Mouse (Mus musculus): ENCODE measurements at regions not wholly inside any gene's neighbourhood (a gene's known extent, or its start where the extent isn't known, plus 50 kb on each side); places are given as distances from the start of the nearest gene placed in this dataset.

- H3K27me3 ChIP-seq (ENCODE audit: insufficient read depth, low read length) = no peaks in the 10 kb centered on the region
- ATAC-seq (ENCODE audit: low FRiP score) (no peak), DNase-seq (ENCODE audit: low spot score) (no peak)
- WGBS = 84% methylated on average over 3 of the region's 3 CpGs
- H3K27ac ChIP-seq (ENCODE audit: low read depth, low read length) = no peak overlapping the region
- H3K4me3 ChIP-seq (ENCODE audit: low read depth, low read length) = no peak overlapping the region
- no peak overlapping the region for H3K4me2 ChIP-seq (ENCODE audit: low read depth, low read length, poor library complexity, severe bottlenecking)
- H3K4me1 ChIP-seq (ENCODE audit: insufficient read depth, low read length) = no peaks in the 10 kb centered on the region
- H3K36me3 ChIP-seq (ENCODE audit: insufficient read depth, low read length) = no peaks in the 10 kb centered on the region
- H3K9ac ChIP-seq (replicated peaks; ENCODE audit: low read length, poor library complexity, severe bottlenecking) = no peak overlapping the region
- H3K9me3 ChIP-seq (ENCODE audit: low read length) = no peaks in the 10 kb centered on the region
- TF ChIP-seq CTCF (IDR thresholded peaks at IDR 0.05) = no peak
These were observed 1820.8 kb upstream of the Acvr2a start for GRCm38 (mm10) chr2:46993126-46993525.

- Histone ChIP-seq H3K4me3 (ENCODE audit: low read depth, low read length) (no peak overlapping the region), H3K27ac (ENCODE audit: low read depth, low read length) (no peak overlapping the region), H3K36me3 (ENCODE audit: insufficient read depth, low read length) (no peaks in the 10 kb centered on the region), H3K4me2 (ENCODE audit: low read depth, low read length, poor library complexity, severe bottlenecking) (no peak overlapping the region), H3K27me3 (ENCODE audit: insufficient read depth, low read length) (no peaks in the 10 kb centered on the region), H3K9me3 (ENCODE audit: low read length) (no peaks in the 10 kb centered on the region), H3K9ac (replicated peaks; ENCODE audit: low read length, poor library complexity, severe bottlenecking) (no peak overlapping the region), H3K4me1 (ENCODE audit: insufficient read depth, low read length) (no peaks in the 10 kb centered on the region)
- TF ChIP-seq CTCF (IDR thresholded peaks at IDR 0.05) = no peak
- 91% methylated on average over 3 of the region's 3 CpGs for WGBS
- ATAC-seq (ENCODE audit: low FRiP score) (no peak), DNase-seq (ENCODE audit: low spot score) (no peak)
These were observed 1821.2 kb upstream of the Acvr2a start for GRCm38 (mm10) chr2:46992672-46993071.

DNA sequence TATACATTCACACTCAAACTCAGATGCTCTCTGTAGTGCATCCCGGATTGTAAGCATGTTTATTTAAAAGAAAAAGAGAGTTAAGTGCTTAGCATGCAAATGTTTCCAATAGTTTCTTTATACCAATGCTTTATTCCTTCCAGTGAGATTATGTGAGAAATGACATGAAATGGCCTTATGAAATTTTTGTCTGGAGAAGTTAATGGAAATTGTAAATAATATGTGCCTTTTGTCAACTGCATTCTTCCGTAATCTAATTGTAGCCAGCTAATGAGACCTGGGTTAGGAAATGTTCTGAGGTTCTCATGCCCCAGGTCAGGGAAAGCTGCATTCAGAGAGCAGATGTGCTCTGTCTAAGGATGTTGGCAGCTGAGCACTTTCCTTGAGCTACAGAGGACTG is 1827.2 kb upstream of the Acvr2a start:
- no peak for ATAC-seq (ENCODE audit: low FRiP score)

GRCm38 (mm10) chr2:46985915-46986672 is 1827.8 kb upstream of the Acvr2a start:
- no peak overlapping the region for H3K9ac ChIP-seq (replicated peaks; ENCODE audit: low read length, poor library complexity, severe bottlenecking)
- no peak overlapping the region for H3K4me3 ChIP-seq (ENCODE audit: low read depth, low read length)
- WGBS = 87% methylated on average over 4 of the region's 4 CpGs
- TF ChIP-seq CTCF (IDR thresholded peaks at IDR 0.05) = no peak
- ATAC-seq (ENCODE audit: low FRiP score) = no peak
- no peak overlapping the region for H3K4me2 ChIP-seq (ENCODE audit: low read depth, low read length, poor library complexity, severe bottlenecking)
- no peaks in the 10 kb centered on the region for H3K9me3 ChIP-seq (ENCODE audit: low read length)
- no peaks in the 10 kb centered on the region for H3K27me3 ChIP-seq (ENCODE audit: insufficient read depth, low read length)
- DNase-seq (ENCODE audit: low spot score) = no peak
- no peaks in the 10 kb centered on the region for H3K4me1 ChIP-seq (ENCODE audit: insufficient read depth, low read length)
- H3K36me3 ChIP-seq (ENCODE audit: insufficient read depth, low read length) = no peaks in the 10 kb centered on the region
- no peak overlapping the region for H3K27ac ChIP-seq (ENCODE audit: low read depth, low read length)

More for the DNA sequence above, 1827.2 kb upstream of the Acvr2a start:
- Histone ChIP-seq H3K4me3 (ENCODE audit: low read depth, low read length) (no peak overlapping the region), H3K9me3 (ENCODE audit: low read length) (no peaks in the 10 kb centered on the region), H3K4me1 (ENCODE audit: insufficient read depth, low read length) (no peaks in the 10 kb centered on the region), H3K27ac (ENCODE audit: low read depth, low read length) (no peak overlapping the region), H3K4me2 (ENCODE audit: low read depth, low read length, poor library complexity, severe bottlenecking) (no peak overlapping the region), H3K9ac (replicated peaks; ENCODE audit: low read length, poor library complexity, severe bottlenecking) (no peak overlapping the region), H3K36me3 (ENCODE audit: insufficient read depth, low read length) (no peaks in the 10 kb centered on the region), H3K27me3 (ENCODE audit: insufficient read depth, low read length) (no peaks in the 10 kb centered on the region)
- DNase-seq (ENCODE audit: low spot score) = no peak
- WGBS = 96% methylated on average over 2 of the region's 2 CpGs
- TF ChIP-seq CTCF (IDR thresholded peaks at IDR 0.05) = no peak

- TF ChIP-seq CTCF (IDR thresholded peaks at IDR 0.05) = no peak
- no peaks in the 10 kb centered on the region for H3K27me3 ChIP-seq (ENCODE audit: insufficient read depth, low read length)
- H3K36me3 ChIP-seq (ENCODE audit: insufficient read depth, low read length) = no peaks in the 10 kb centered on the region
- no peak overlapping the region for H3K4me3 ChIP-seq (ENCODE audit: low read depth, low read length)
- no peaks in the 10 kb centered on the region for H3K4me1 ChIP-seq (ENCODE audit: insufficient read depth, low read length)
- H3K27ac ChIP-seq (ENCODE audit: low read depth, low read length) = no peak overlapping the region
- no peaks in the 10 kb centered on the region for H3K9me3 ChIP-seq (ENCODE audit: low read length)
- no peak overlapping the region for H3K9ac ChIP-seq (replicated peaks; ENCODE audit: low read length, poor library complexity, severe bottlenecking)
- DNase-seq (ENCODE audit: low spot score) (peak; percentile 0), ATAC-seq (ENCODE audit: low FRiP score) (no peak)
- no peak overlapping the region for H3K4me2 ChIP-seq (ENCODE audit: low read depth, low read length, poor library complexity, severe bottlenecking)
- 55% methylated on average over 7 of the region's 7 CpGs for WGBS
These were observed 1823.7 kb upstream of the Zeb2 start for GRCm38 (mm10) chr2:46940628-46941530.

DNA sequence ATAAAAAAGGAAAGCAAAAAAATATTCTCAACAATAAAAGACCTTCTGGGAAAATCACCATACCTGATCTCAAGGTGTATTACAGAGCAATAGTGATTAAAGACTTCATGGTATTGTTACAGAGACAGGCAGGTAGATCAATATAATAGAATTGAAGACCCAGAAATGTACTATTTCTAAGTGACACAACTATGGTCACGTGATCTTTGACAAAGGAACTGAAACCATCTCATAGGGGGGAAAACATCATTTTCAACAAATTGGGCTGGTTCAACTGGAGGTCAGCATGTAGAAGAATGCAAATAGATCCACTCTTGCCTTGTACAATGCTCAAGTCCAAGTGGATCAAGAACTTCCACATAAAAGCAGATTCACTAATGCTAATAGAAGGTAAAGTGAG is 1815.6 kb upstream of the Zeb2 start:
- no peaks in the 10 kb centered on the region for H3K27me3 ChIP-seq (ENCODE audit: insufficient read depth, low read length)
- H3K27ac ChIP-seq (ENCODE audit: low read depth, low read length) = no peak overlapping the region
- DNase-seq (ENCODE audit: low spot score) (no peak), ATAC-seq (ENCODE audit: low FRiP score) (no peak)
- no peak overlapping the region for H3K4me2 ChIP-seq (ENCODE audit: low read depth, low read length, poor library complexity, severe bottlenecking)
- no peak overlapping the region for H3K4me3 ChIP-seq (ENCODE audit: low read depth, low read length)
- no peaks in the 10 kb centered on the region for H3K36me3 ChIP-seq (ENCODE audit: insufficient read depth, low read length)
- no peaks in the 10 kb centered on the region for H3K9me3 ChIP-seq (ENCODE audit: low read length)
- no peaks in the 10 kb centered on the region for H3K4me1 ChIP-seq (ENCODE audit: insufficient read depth, low read length)
- TF ChIP-seq CTCF (IDR thresholded peaks at IDR 0.05) = no peak
- H3K9ac ChIP-seq (replicated peaks; ENCODE audit: low read length, poor library complexity, severe bottlenecking) = no peak overlapping the region
- 83% methylated on average over 1 of the region's 1 CpGs for WGBS

Data from midbrain, postnatal 0 days (tissue).